In the genomic region with DNA sequence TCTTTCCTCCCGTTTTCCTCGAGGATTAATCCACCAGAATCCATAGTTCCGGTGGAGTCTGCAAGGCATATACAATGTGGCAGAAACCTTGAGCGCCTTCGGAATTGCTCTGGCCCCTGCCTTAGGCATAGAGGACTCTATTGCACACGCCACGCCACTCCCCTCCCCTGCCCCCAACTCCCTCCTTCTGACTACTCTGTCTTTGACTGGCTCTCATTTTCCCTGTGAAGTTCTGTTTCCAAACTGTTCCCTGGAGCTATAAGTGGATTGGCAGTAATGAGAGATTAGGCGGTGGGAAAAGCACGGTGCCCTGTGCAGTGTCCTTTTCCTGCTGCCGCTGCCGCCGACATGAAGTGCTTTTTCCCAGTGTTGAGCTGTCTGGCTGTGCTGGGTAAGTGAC, we compare ENCODE assay signal across 8 mouse cellular contexts. TPM values are rescaled to one million over a fixed set of nuclear protein-coding genes. Genes with fewer than 3 reads are reported as not detected.
DNase-seq lines count a peak whose midpoint lies in the region; ATAC-seq lines count a peak whose summit lies in the region.

No protein-coding gene starts in this region.

- H3K4me3 ChIP-seq in neural tube, embryonic 11.5 days (ENCODE audit: low read depth, low read length), result peak overlapping the region; percentile 89
- H3K4me3 ChIP-seq in limb, embryonic 13.5 days, result peak overlapping the region; percentile 86
- H3K4me3 ChIP-seq in midbrain, embryonic 13.5 days (replicated peaks), result peak overlapping the region; percentile 62

- H3K9ac ChIP-seq in neural tube, embryonic 11.5 days (ENCODE audit: low read length), result peak overlapping the region; percentile 92
- H3K9ac ChIP-seq in limb, embryonic 13.5 days, result peak overlapping the region; percentile 94
- peak overlapping the region; percentile 93 for H3K9ac ChIP-seq in midbrain, embryonic 13.5 days (replicated peaks)

- no peak overlapping the region for H3K27ac ChIP-seq in neural tube, embryonic 11.5 days (ENCODE audit: low read depth, low read length)
- H3K27ac ChIP-seq in limb, embryonic 13.5 days, result peak overlapping the region; percentile 80
- peak overlapping the region; percentile 75 for H3K27ac ChIP-seq in midbrain, embryonic 13.5 days

- H3K27me3 ChIP-seq in neural tube, embryonic 11.5 days (ENCODE audit: control insufficient read depth, insufficient read depth, low read length), result 0 out of 2 replicates have a peak, but pooled peaks cover 2% of the 10 kb centered on the region
- no peaks in the 10 kb centered on the region for H3K27me3 ChIP-seq in limb, embryonic 13.5 days
- peaks cover 4% of the 10 kb centered on the region; the same call in 1 of the 2 replicates for H3K27me3 ChIP-seq in midbrain, embryonic 13.5 days

- H3K36me3 ChIP-seq in neural tube, embryonic 11.5 days (ENCODE audit: control insufficient read depth, insufficient read depth, low read length), result no peaks in the 10 kb centered on the region
- H3K36me3 ChIP-seq in limb, embryonic 13.5 days, result no peaks in the 10 kb centered on the region
- no peaks in the 10 kb centered on the region for H3K36me3 ChIP-seq in midbrain, embryonic 13.5 days

- ATAC-seq in neural tube, embryonic 11.5 days (ENCODE audit: insufficient read depth, low FRiP score, low TSS enrichment), result no peak
- peak; percentile 26; the same call in 1 of the 2 replicates for ATAC-seq in limb, embryonic 13.5 days (ENCODE audit: low FRiP score, low read depth)
- ATAC-seq in midbrain, embryonic 13.5 days, result peak; percentile 70

- no peaks in the 10 kb centered on the region for H3K9me3 ChIP-seq in neural tube, embryonic 11.5 days (ENCODE audit: control insufficient read depth, low read length)
- H3K9me3 ChIP-seq in limb, embryonic 13.5 days, result no peaks in the 10 kb centered on the region
- no peaks in the 10 kb centered on the region for H3K9me3 ChIP-seq in midbrain, embryonic 13.5 days

- peak; percentile 59 for DNase-seq in neural tube, embryonic 11.5 days (ENCODE audit: low spot score)
- DNase-seq in neural tube, embryonic 10.5 days (ENCODE audit: extremely low spot score, low spot score), result no peak
- DNase-seq in gonadal fat pad, adult 2 months (ENCODE audit: low read depth), result peak; percentile 22
- DNase-seq in layer of hippocampus, adult 9-11 months, result no peak
- no peak for DNase-seq in testis, postnatal 10 days (ENCODE audit: low spot score)
- DNase-seq in gastrocnemius, postnatal 25 days, result no peak

- WGBS in neural tube, embryonic 11.5 days, result under 1% methylated on average over 12 of the region's 12 CpGs
- under 1% methylated on average over 12 of the region's 12 CpGs for WGBS in limb, embryonic 13.5 days
- under 1% methylated on average over 12 of the region's 12 CpGs for WGBS in midbrain, embryonic 13.5 days

- peak overlapping the region; percentile 95 for H3K4me2 ChIP-seq in neural tube, embryonic 11.5 days (ENCODE audit: low read depth)
- peak overlapping the region; percentile 90 for H3K4me2 ChIP-seq in limb, embryonic 13.5 days (replicated peaks)
- H3K4me2 ChIP-seq in midbrain, embryonic 13.5 days (replicated peaks), result peak overlapping the region; percentile 76

- H3K4me1 ChIP-seq in neural tube, embryonic 11.5 days (ENCODE audit: control insufficient read depth, insufficient read depth, low read length), result peaks cover 37% of the 10 kb centered on the region
- H3K4me1 ChIP-seq in limb, embryonic 13.5 days, result peaks cover 61% of the 10 kb centered on the region
- H3K4me1 ChIP-seq in midbrain, embryonic 13.5 days (replicated peaks), result peaks cover 52% of the 10 kb centered on the region

RNA-seq across cellular contexts. Expression of a gene that starts 1.2 kb away (rescaled TPM):
- 22.7 and 24.6 TPM in 2 replicates for polyA plus RNA-seq in neural tube, embryonic 11.5 days (2014; fragmentation: Nextera tagmentation; extraction: Ambion mirVana)
- polyA plus RNA-seq in gonadal fat pad, adult 2 months (2012; rRNA removed), result 5.4 and 8.4 TPM in 2 replicates
- polyA plus RNA-seq in limb, embryonic 13.5 days (2015; fragmentation: Nextera tagmentation; extraction: Ambion mirVana), result 93.6 and 96.5 TPM in 2 replicates
- 75.5 and 79.1 TPM in 2 replicates for polyA plus RNA-seq in midbrain, embryonic 13.5 days (2015; fragmentation: Nextera tagmentation; extraction: Ambion mirVana)
- 1 to 10 TPM; 3.6 to 4.1 TPM for total RNA-seq in gastrocnemius, postnatal 25 days (2021)

Comparison
In these comparisons a context has a peak if more than half of its experiments do, and no peak if none do; other contexts are left out.
1. DNase-seq: peak in neural tube, embryonic 11.5 days (single experiment) and gonadal fat pad, adult 2 months (single experiment); none in neural tube, embryonic 10.5 days (single experiment), layer of hippocampus, adult 9-11 months (single experiment), testis, postnatal 10 days (single experiment) and gastrocnemius, postnatal 25 days (single experiment).
2. Peak in every context shown above with its lines, with median percentiles within 50 percentile points of each other: H3K4me2 ChIP-seq, H3K4me3 ChIP-seq and H3K9ac ChIP-seq.